Mouse (Mus musculus) urinary bladder, postnatal 14 days (tissue): ENCODE data around the gene Aqp2.
A peak's percentile ranks its signal among the peaks of the same experiment; 100 is the strongest.

Experiments
- DNase-seq: peaks from one replicate; pipeline ENCODE4 v3.0.0; 2021; ENCODE audit warnings: low spot score

Gene Aqp2

GRCm38 (mm10) chr15:99590429-99591084 is 11.7 kb downstream of the Aqp2 start, which contains the start of gene Aqp5:
Aqp5 (plus strand) TSS chr15:99590782.
- no peak for DNase-seq

GRCm38 (mm10) chr15:99592177-99592576 is 13.3 kb downstream of the Aqp2 start:
- DNase-seq: peak; percentile 64

GRCm38 (mm10) chr15:99592877-99593276 is 14.0 kb downstream of the Aqp2 start:
- DNase-seq: no peak

- no peak for DNase-seq
Observed at GRCm38 (mm10) chr15:99594951-99595350, 16.1 kb downstream of the Aqp2 start.

GRCm38 (mm10) chr15:99596056-99596687 is 17.3 kb downstream of the Aqp2 start:
- DNase-seq: peak; percentile 82

- no peak for DNase-seq
Observed at GRCm38 (mm10) chr15:99596841-99597240, 18.0 kb downstream of the Aqp2 start.

- no peak for DNase-seq
Observed at GRCm38 (mm10) chr15:99597596-99597995, 18.7 kb downstream of the Aqp2 start.

GRCm38 (mm10) chr15:99599245-99600070 is 20.6 kb downstream of the Aqp2 start:
- no peak for DNase-seq

- no peak for DNase-seq
Observed at GRCm38 (mm10) chr15:99600986-99601822, 22.3 kb downstream of the Aqp2 start, which contains the start of gene Aqp6. Aqp6 (plus strand) TSS chr15:99601400.

GRCm38 (mm10) chr15:99601823-99602120 is 22.9 kb downstream of the Aqp2 start:
- no peak for DNase-seq

GRCm38 (mm10) chr15:99602206-99602820 is 23.5 kb downstream of the Aqp2 start:
- DNase-seq: no peak

GRCm38 (mm10) chr15:99603216-99603615 is 24.4 kb downstream of the Aqp2 start:
- DNase-seq: no peak

- no peak for DNase-seq
Observed at GRCm38 (mm10) chr15:99605595-99605994, 26.7 kb downstream of the Aqp2 start.

GRCm38 (mm10) chr15:99606515-99606914 is 27.7 kb downstream of the Aqp2 start:
- DNase-seq: peak; percentile 43

- no peak for DNase-seq
Observed at GRCm38 (mm10) chr15:99607388-99608113, 28.7 kb downstream of the Aqp2 start.

GRCm38 (mm10) chr15:99608382-99609125 is 29.7 kb downstream of the Aqp2 start:
- DNase-seq: no peak

- no peak for DNase-seq
Observed at GRCm38 (mm10) chr15:99611563-99611962, 32.7 kb downstream of the Aqp2 start.

GRCm38 (mm10) chr15:99614273-99614672 is 35.4 kb downstream of the Aqp2 start:
- DNase-seq: no peak

- peak; percentile 60 for DNase-seq
Observed at GRCm38 (mm10) chr15:99614753-99615152, 35.9 kb downstream of the Aqp2 start.

GRCm38 (mm10) chr15:99615246-99615645 is 36.4 kb downstream of the Aqp2 start:
- no peak for DNase-seq
